Mouse (Mus musculus) kidney, embryonic 16.5 days (tissue): ENCODE measurements at regions not wholly inside any gene's neighbourhood (a gene's known extent, or its start where the extent isn't known, plus 50 kb on each side); places are given as distances from the start of the nearest gene placed in this dataset.

ENCODE experiments used
- ATAC-seq: fragments of 200-750 bp; cut with Nextera tagmentation; 2 replicates; pipeline ENCODE4 v1.8.0; 2017; ENCODE audit warnings: moderate TSS enrichment; ENCODE audit not compliant: low FRiP score, low TSS enrichment
- H3K27ac ChIP-seq: fragments of 300-500 bp; sonication (generic); 2 replicates; pipeline ENCODE4 v1.5.1; 2014; ENCODE audit warnings: low read length
- H3K27me3 ChIP-seq: fragments of 300-500 bp; sonication (generic); 2 replicates; pipeline ENCODE4 v1.6.1; 2014; ENCODE audit warnings: low read length, control low read depth, mixed read lengths; ENCODE audit not compliant: insufficient read depth
- H3K36me3 ChIP-seq: fragments of 300-500 bp; sonication (generic); 2 replicates; pipeline ENCODE4 v1.6.1; 2014; ENCODE audit warnings: low read length, control low read depth, mixed read lengths; ENCODE audit not compliant: insufficient read depth
- H3K4me1 ChIP-seq: fragments of 300-500 bp; sonication (generic); 2 replicates; pipeline ENCODE4 v1.6.1; 2014; ENCODE audit warnings: low read length, control low read depth, mixed read lengths; ENCODE audit not compliant: insufficient read depth
- H3K4me2 ChIP-seq: fragments of 300-500 bp; sonication (generic); replicated peaks from 2 replicates; pipeline ENCODE4 v1.6.1; 2014; ENCODE audit warnings: low read depth, low read length
- H3K4me3 ChIP-seq: fragments of 300-500 bp; sonication (generic); 2 replicates; pipeline ENCODE4 v1.5.1; 2014; ENCODE audit warnings: mild to moderate bottlenecking, low read length
- H3K9ac ChIP-seq: fragments of 300-500 bp; sonication (generic); replicated peaks from 2 replicates; pipeline ENCODE4 v1.6.1; 2014; ENCODE audit warnings: low read length
- H3K9me3 ChIP-seq: fragments of 300-500 bp; sonication (generic); 2 replicates; pipeline ENCODE4 v1.6.1; 2016; ENCODE audit warnings: low read length, control low read depth
- WGBS: fragments of 180-500 bp; shearing (Covaris S2); extraction: QIAGEN DNeasy Blood & Tissue Kit; methylation state at CpG from one replicate; pipeline ENCODE4 v1.1.7; 2014; 5-methylcytosine and 5-hydroxymethylcytosine counted together

GRCm38 (mm10) chr10:92428026-92428425 lies 294.2 kb downstream of the Nedd1 start:
- no peaks in the 10 kb centered on the region for H3K27me3 ChIP-seq
- H3K4me1 ChIP-seq: peaks cover 3% of the 10 kb centered on the region; the same call in 1 of the 2 replicates
- no peaks in the 10 kb centered on the region for H3K36me3 ChIP-seq
- no peak; the same call in 1 of the 2 replicates for ATAC-seq
- no peaks in the 10 kb centered on the region; the same call in 1 of the 2 replicates for H3K9me3 ChIP-seq
- H3K27ac ChIP-seq: peak overlapping the region; percentile 35; the same call in 1 of the 2 replicates
- 29% methylated on average over 4 of the region's 4 CpGs for WGBS
- H3K4me2 ChIP-seq: no peak overlapping the region
- H3K9ac ChIP-seq: no peak overlapping the region
- no peak overlapping the region for H3K4me3 ChIP-seq

- 81% methylated on average over 6 of the region's 6 CpGs for WGBS
- Histone ChIP-seq H3K4me3 (no peak overlapping the region), H3K27me3 (no peaks in the 10 kb centered on the region), H3K9ac (no peak overlapping the region), H3K27ac (no peak overlapping the region), H3K4me2 (no peak overlapping the region), H3K36me3 (no peaks in the 10 kb centered on the region), H3K4me1 (peaks cover 3% of the 10 kb centered on the region; the same call in 1 of the 2 replicates), H3K9me3 (no peaks in the 10 kb centered on the region; the same call in 1 of the 2 replicates)
- no peak for ATAC-seq
Observed at GRCm38 (mm10) chr10:92426443-92426842, 295.8 kb downstream of the Nedd1 start.

- Histone ChIP-seq H3K36me3 (no peaks in the 10 kb centered on the region), H3K27me3 (no peaks in the 10 kb centered on the region), H3K4me3 (no peak overlapping the region), H3K4me1 (peaks cover 12% of the 10 kb centered on the region), H3K27ac (no peak overlapping the region), H3K4me2 (no peak overlapping the region), H3K9ac (no peak overlapping the region), H3K9me3 (no peaks in the 10 kb centered on the region)
- ATAC-seq: peak; percentile 71; the same call in 1 of the 2 replicates
- 72% methylated on average over 7 of the region's 7 CpGs for WGBS
Observed at GRCm38 (mm10) chr10:92412737-92413136, 309.5 kb downstream of the Nedd1 start.

- Histone ChIP-seq H3K36me3 (no peaks in the 10 kb centered on the region), H3K9ac (no peak overlapping the region), H3K27ac (no peak overlapping the region), H3K9me3 (no peaks in the 10 kb centered on the region), H3K4me1 (peaks cover 12% of the 10 kb centered on the region), H3K4me3 (no peak overlapping the region), H3K27me3 (no peaks in the 10 kb centered on the region), H3K4me2 (no peak overlapping the region)
- ATAC-seq: peak; percentile 66; the same call in 1 of the 2 replicates
- 58% methylated on average over 5 of the region's 5 CpGs for WGBS
Observed at GRCm38 (mm10) chr10:92410813-92411325, 311.4 kb downstream of the Nedd1 start.

- no peaks in the 10 kb centered on the region for H3K27me3 ChIP-seq
- H3K36me3 ChIP-seq: no peaks in the 10 kb centered on the region
- H3K9ac ChIP-seq: no peak overlapping the region
- no peaks in the 10 kb centered on the region; the same call in 1 of the 2 replicates for H3K4me1 ChIP-seq
- WGBS: 54% methylated on average over 15 of the region's 15 CpGs
- H3K4me3 ChIP-seq: peak overlapping the region; percentile 23
- no peaks in the 10 kb centered on the region for H3K9me3 ChIP-seq
- ATAC-seq: no peak
- no peak overlapping the region for H3K27ac ChIP-seq
- H3K4me2 ChIP-seq: peak overlapping the region; percentile 34; the same call in 1 of the 2 replicates
Observed at GRCm38 (mm10) chr10:92404697-92405293, 317.4 kb downstream of the Nedd1 start.

DNA sequence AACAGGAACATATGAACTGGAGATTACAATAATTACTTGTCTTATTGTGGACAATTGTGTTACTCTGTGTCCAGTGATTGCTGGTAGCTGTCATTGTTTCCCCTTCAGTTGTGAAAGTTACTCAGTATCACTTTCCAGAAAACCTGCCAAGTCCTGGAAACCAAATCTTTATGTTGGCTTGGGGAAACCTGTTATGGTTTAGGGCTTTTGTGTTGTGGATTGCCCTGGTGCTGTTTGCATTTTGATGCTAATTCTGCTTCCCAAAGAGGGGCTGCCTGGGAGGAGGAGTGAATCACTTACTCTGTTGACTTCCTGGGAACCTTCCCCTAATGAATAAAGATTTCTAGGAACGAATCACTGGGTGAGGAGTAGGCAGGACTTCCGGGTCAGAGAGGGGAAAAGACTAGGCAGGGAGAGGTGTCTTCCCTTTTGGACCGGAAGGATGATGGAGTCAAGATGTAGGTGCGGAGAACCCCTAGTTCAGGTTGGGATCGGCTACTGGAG lies 321.6 kb downstream of the Nedd1 start:
- no peak overlapping the region for H3K9ac ChIP-seq
- H3K36me3 ChIP-seq: no peaks in the 10 kb centered on the region
- 81% methylated on average over 5 of the region's 5 CpGs for WGBS

GRCm38 (mm10) chr10:92389176-92389732 lies 333.0 kb downstream of the Nedd1 start:
- Histone ChIP-seq H3K4me3 (no peak overlapping the region), H3K27ac (no peak overlapping the region), H3K27me3 (no peaks in the 10 kb centered on the region), H3K9ac (no peak overlapping the region), H3K36me3 (no peaks in the 10 kb centered on the region), H3K4me2 (no peak overlapping the region), H3K9me3 (no peaks in the 10 kb centered on the region), H3K4me1 (no peaks in the 10 kb centered on the region)
- no peak for ATAC-seq
- 53% methylated on average over 7 of the region's 7 CpGs for WGBS

More for the DNA sequence above, 321.6 kb downstream of the Nedd1 start:
- Histone ChIP-seq H3K27ac (no peak overlapping the region), H3K4me2 (no peak overlapping the region), H3K27me3 (no peaks in the 10 kb centered on the region), H3K4me1 (no peaks in the 10 kb centered on the region), H3K9me3 (no peaks in the 10 kb centered on the region), H3K4me3 (no peak overlapping the region)
- ATAC-seq: no peak

GRCm38 (mm10) chr10:92367126-92367525 lies 355.1 kb downstream of the Nedd1 start:
- WGBS: 58% methylated on average over 8 of the region's 8 CpGs

DNA sequence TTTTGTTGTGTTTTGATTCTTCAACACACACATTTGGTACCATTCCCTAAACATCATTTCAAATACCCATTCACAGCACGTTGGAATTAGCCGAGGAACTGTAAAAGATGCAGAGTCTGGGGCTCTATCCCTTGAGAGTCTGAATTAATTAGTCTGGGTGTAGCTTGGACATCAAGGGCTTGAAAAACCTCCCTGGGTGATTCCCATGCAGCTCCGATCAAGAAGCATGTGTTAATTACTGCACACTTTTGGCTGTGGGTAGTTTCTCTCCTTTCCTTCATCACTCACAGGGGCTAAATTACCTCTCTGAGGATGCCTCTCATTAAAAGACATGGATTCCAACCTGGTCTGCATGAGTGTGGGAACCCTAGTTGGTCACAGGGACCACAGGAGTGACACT lies 365.5 kb downstream of the Nedd1 start:
- Histone ChIP-seq H3K27me3 (no peaks in the 10 kb centered on the region), H3K4me2 (no peak overlapping the region), H3K9ac (no peak overlapping the region), H3K36me3 (no peaks in the 10 kb centered on the region), H3K9me3 (no peaks in the 10 kb centered on the region), H3K27ac (no peak overlapping the region), H3K4me1 (no peaks in the 10 kb centered on the region), H3K4me3 (no peak overlapping the region)
- ATAC-seq: no peak
- whole genome bisulfite sequencing: 70% methylated on average over 3 of the region's 3 CpGs

More at GRCm38 (mm10) chr10:92367126-92367525, 355.1 kb downstream of the Nedd1 start:
- Histone ChIP-seq H3K9me3 (no peaks in the 10 kb centered on the region), H3K4me3 (no peak overlapping the region), H3K4me1 (no peaks in the 10 kb centered on the region), H3K27ac (no peak overlapping the region), H3K4me2 (no peak overlapping the region), H3K27me3 (no peaks in the 10 kb centered on the region), H3K9ac (no peak overlapping the region), H3K36me3 (no peaks in the 10 kb centered on the region)
- ATAC-seq: no peak

GRCm38 (mm10) chr10:92349043-92349442 lies 373.2 kb downstream of the Nedd1 start:
- Histone ChIP-seq H3K9me3 (no peaks in the 10 kb centered on the region), H3K4me2 (no peak overlapping the region), H3K4me1 (peaks cover 11% of the 10 kb centered on the region), H3K9ac (no peak overlapping the region), H3K36me3 (no peaks in the 10 kb centered on the region), H3K4me3 (no peak overlapping the region), H3K27me3 (no peaks in the 10 kb centered on the region), H3K27ac (peak overlapping the region; percentile 52)
- ATAC-seq: peak; percentile 96
- 21% methylated on average over 6 of the region's 7 CpGs for WGBS
